Mouse (Mus musculus): ENCODE results near the gene Tsga10. TPM values are rescaled to one million over a fixed set of nuclear protein-coding genes. Genes with fewer than 3 reads are reported as not detected.
A peak's percentile ranks its signal among the peaks of the same experiment; 100 is the strongest.

The Tsga10 gene
- polyA plus RNA-seq, 1 experiment from 2014 or later, result 5.9 TPM

GRCm38 (mm10) chr1:37735932-37736331, 130.3 kb downstream of the Tsga10 start:
- no peaks in the 10 kb centered on the region for H3K4me1 ChIP-seq (ENCODE audit: control insufficient read depth, insufficient read depth, low read length)
- no peaks in the 10 kb centered on the region for H3K9me3 ChIP-seq (replicated peaks; ENCODE audit: control insufficient read depth, low read length)
- no peaks in the 10 kb centered on the region for H3K27me3 ChIP-seq (ENCODE audit: control insufficient read depth, insufficient read depth, low read length)
- no peak for ATAC-seq (ENCODE audit: insufficient read depth, low FRiP score)
- no peak overlapping the region for H3K27ac ChIP-seq (ENCODE audit: low read length)
- no peaks in the 10 kb centered on the region for H3K36me3 ChIP-seq (ENCODE audit: control insufficient read depth, insufficient read depth, low read length)
- WGBS, result 87% methylated on average over 5 of the region's 5 CpGs
- no peak overlapping the region for H3K9ac ChIP-seq (ENCODE audit: low read length)
- no peak overlapping the region for H3K4me3 ChIP-seq (replicated peaks; ENCODE audit: low read length)
- no peak overlapping the region for H3K4me2 ChIP-seq (ENCODE audit: low read depth, low read length)

- Histone ChIP-seq H3K36me3 (ENCODE audit: control insufficient read depth, insufficient read depth, low read length) (no peaks in the 10 kb centered on the region), H3K4me3 (replicated peaks; ENCODE audit: low read length) (no peak overlapping the region), H3K9me3 (replicated peaks; ENCODE audit: control insufficient read depth, low read length) (no peaks in the 10 kb centered on the region), H3K4me1 (ENCODE audit: control insufficient read depth, insufficient read depth, low read length) (no peaks in the 10 kb centered on the region), H3K27ac (ENCODE audit: low read length) (no peak overlapping the region), H3K9ac (ENCODE audit: low read length) (no peak overlapping the region), H3K27me3 (ENCODE audit: control insufficient read depth, insufficient read depth, low read length) (no peaks in the 10 kb centered on the region), H3K4me2 (ENCODE audit: low read depth, low read length) (no peak overlapping the region)
- WGBS, result 58% methylated on average over 7 of the region's 7 CpGs
- no peak for ATAC-seq (ENCODE audit: insufficient read depth, low FRiP score)
Observed at GRCm38 (mm10) chr1:37734841-37735240, 131.4 kb downstream of the Tsga10 start.

GRCm38 (mm10) chr1:37729353-37729752, 136.9 kb downstream of the Tsga10 start:
- Histone ChIP-seq H3K27me3 (ENCODE audit: control insufficient read depth, insufficient read depth, low read length) (no peaks in the 10 kb centered on the region), H3K36me3 (ENCODE audit: control insufficient read depth, insufficient read depth, low read length) (no peaks in the 10 kb centered on the region), H3K9me3 (replicated peaks; ENCODE audit: control insufficient read depth, low read length) (no peaks in the 10 kb centered on the region), H3K4me1 (ENCODE audit: control insufficient read depth, insufficient read depth, low read length) (0 out of 2 replicates have a peak, but pooled peaks cover 3% of the 10 kb centered on the region), H3K4me2 (ENCODE audit: low read depth, low read length) (no peak overlapping the region), H3K27ac (ENCODE audit: low read length) (no peak overlapping the region), H3K4me3 (replicated peaks; ENCODE audit: low read length) (no peak overlapping the region), H3K9ac (ENCODE audit: low read length) (no peak overlapping the region)
- WGBS, result 82% methylated on average over 8 of the region's 8 CpGs
- ATAC-seq (ENCODE audit: insufficient read depth, low FRiP score), result no peak

- no peaks in the 10 kb centered on the region for H3K27me3 ChIP-seq (ENCODE audit: control insufficient read depth, insufficient read depth, low read length)
- H3K27ac ChIP-seq (ENCODE audit: low read length), result no peak overlapping the region
- 59% methylated on average over 10 of the region's 10 CpGs for WGBS
- 0 out of 2 replicates have a peak, but pooled peaks cover 3% of the 10 kb centered on the region for H3K4me1 ChIP-seq (ENCODE audit: control insufficient read depth, insufficient read depth, low read length)
- H3K9me3 ChIP-seq (replicated peaks; ENCODE audit: control insufficient read depth, low read length), result no peaks in the 10 kb centered on the region
- ATAC-seq (ENCODE audit: insufficient read depth, low FRiP score), result no peak
- H3K9ac ChIP-seq (ENCODE audit: low read length), result no peak overlapping the region
- no peak overlapping the region for H3K4me2 ChIP-seq (ENCODE audit: low read depth, low read length)
- H3K4me3 ChIP-seq (replicated peaks; ENCODE audit: low read length), result no peak overlapping the region
- no peaks in the 10 kb centered on the region for H3K36me3 ChIP-seq (ENCODE audit: control insufficient read depth, insufficient read depth, low read length)
Observed at GRCm38 (mm10) chr1:37728053-37728452, 138.2 kb downstream of the Tsga10 start.

GRCm38 (mm10) chr1:37727186-37727585, 139.0 kb downstream of the Tsga10 start:
- H3K9ac ChIP-seq (ENCODE audit: low read length), result no peak overlapping the region
- H3K4me3 ChIP-seq (replicated peaks; ENCODE audit: low read length), result no peak overlapping the region
- no peaks in the 10 kb centered on the region for H3K36me3 ChIP-seq (ENCODE audit: control insufficient read depth, insufficient read depth, low read length)
- WGBS, result 81% methylated on average over 8 of the region's 8 CpGs
- H3K4me2 ChIP-seq (ENCODE audit: low read depth, low read length), result no peak overlapping the region
- no peak overlapping the region for H3K27ac ChIP-seq (ENCODE audit: low read length)
- H3K9me3 ChIP-seq (replicated peaks; ENCODE audit: control insufficient read depth, low read length), result no peaks in the 10 kb centered on the region
- H3K4me1 ChIP-seq (ENCODE audit: control insufficient read depth, insufficient read depth, low read length), result 0 out of 2 replicates have a peak, but pooled peaks cover 3% of the 10 kb centered on the region
- H3K27me3 ChIP-seq (ENCODE audit: control insufficient read depth, insufficient read depth, low read length), result no peaks in the 10 kb centered on the region
- no peak for ATAC-seq (ENCODE audit: insufficient read depth, low FRiP score)

- 0 out of 2 replicates have a peak, but pooled peaks cover 3% of the 10 kb centered on the region for H3K4me1 ChIP-seq (ENCODE audit: control insufficient read depth, insufficient read depth, low read length)
- no peak overlapping the region for H3K27ac ChIP-seq (ENCODE audit: low read length)
- no peak overlapping the region for H3K9ac ChIP-seq (ENCODE audit: low read length)
- H3K4me3 ChIP-seq (replicated peaks; ENCODE audit: low read length), result no peak overlapping the region
- no peaks in the 10 kb centered on the region for H3K27me3 ChIP-seq (ENCODE audit: control insufficient read depth, insufficient read depth, low read length)
- no peak overlapping the region for H3K4me2 ChIP-seq (ENCODE audit: low read depth, low read length)
- ATAC-seq (ENCODE audit: insufficient read depth, low FRiP score), result no peak
- no peaks in the 10 kb centered on the region for H3K9me3 ChIP-seq (replicated peaks; ENCODE audit: control insufficient read depth, low read length)
- H3K36me3 ChIP-seq (ENCODE audit: control insufficient read depth, insufficient read depth, low read length), result no peaks in the 10 kb centered on the region
- WGBS, result 69% methylated on average over 8 of the region's 8 CpGs
Observed at GRCm38 (mm10) chr1:37726426-37726825, 139.8 kb downstream of the Tsga10 start.

GRCm38 (mm10) chr1:37725880-37726279, 140.3 kb downstream of the Tsga10 start:
- 57% methylated on average over 12 of the region's 12 CpGs for WGBS

GRCm38 (mm10) chr1:37721092-37721491, 145.1 kb downstream of the Tsga10 start:
- no peaks in the 10 kb centered on the region for H3K9me3 ChIP-seq (replicated peaks; ENCODE audit: control insufficient read depth, low read length)
- no peaks in the 10 kb centered on the region for H3K36me3 ChIP-seq (ENCODE audit: control insufficient read depth, insufficient read depth, low read length)
- no peaks in the 10 kb centered on the region; the same call in 1 of the 2 replicates for H3K27me3 ChIP-seq (ENCODE audit: control insufficient read depth, insufficient read depth, low read length)
- H3K4me1 ChIP-seq (ENCODE audit: control insufficient read depth, insufficient read depth, low read length), result peaks cover 10% of the 10 kb centered on the region; the same call in 1 of the 2 replicates
- no peak overlapping the region for H3K27ac ChIP-seq (ENCODE audit: low read length)
- 62% methylated on average over 5 of the region's 5 CpGs for WGBS
- H3K4me3 ChIP-seq (replicated peaks; ENCODE audit: low read length), result no peak overlapping the region
- no peak overlapping the region for H3K4me2 ChIP-seq (ENCODE audit: low read depth, low read length)
- ATAC-seq (ENCODE audit: insufficient read depth, low FRiP score), result no peak
- no peak overlapping the region for H3K9ac ChIP-seq (ENCODE audit: low read length)

More at GRCm38 (mm10) chr1:37725880-37726279, 140.3 kb downstream of the Tsga10 start:
- no peak for ATAC-seq (ENCODE audit: insufficient read depth, low FRiP score)
- Histone ChIP-seq H3K9ac (ENCODE audit: low read length) (no peak overlapping the region), H3K4me1 (ENCODE audit: control insufficient read depth, insufficient read depth, low read length) (0 out of 2 replicates have a peak, but pooled peaks cover 3% of the 10 kb centered on the region), H3K27me3 (ENCODE audit: control insufficient read depth, insufficient read depth, low read length) (no peaks in the 10 kb centered on the region), H3K36me3 (ENCODE audit: control insufficient read depth, insufficient read depth, low read length) (no peaks in the 10 kb centered on the region), H3K4me3 (replicated peaks; ENCODE audit: low read length) (no peak overlapping the region), H3K4me2 (ENCODE audit: low read depth, low read length) (no peak overlapping the region), H3K9me3 (replicated peaks; ENCODE audit: control insufficient read depth, low read length) (no peaks in the 10 kb centered on the region), H3K27ac (ENCODE audit: low read length) (no peak overlapping the region)

GRCm38 (mm10) chr1:37719761-37720640, 146.2 kb downstream of the Tsga10 start, which contains the start of gene 2010300C02Rik:
Gene 2010300C02Rik, minus strand, starts transcription at chr1:37720085.
- under 1% methylated on average over 61 of the region's 69 CpGs for WGBS
- peak; percentile 86 for ATAC-seq (ENCODE audit: insufficient read depth, low FRiP score)
- peak within 1 kb of the TSS; percentile 66 for H3K4me3 ChIP-seq (replicated peaks; ENCODE audit: low read length)
- no peaks in the 10 kb centered on the region for H3K9me3 ChIP-seq (replicated peaks; ENCODE audit: control insufficient read depth, low read length)
- H3K4me1 ChIP-seq (ENCODE audit: control insufficient read depth, insufficient read depth, low read length), result peaks cover 7% of the 10 kb centered on the region; the same call in 1 of the 2 replicates
- H3K27ac ChIP-seq (ENCODE audit: low read length), result peak within 1 kb of the TSS; percentile 72
- H3K4me2 ChIP-seq (ENCODE audit: low read depth, low read length), result peak within 1 kb of the TSS; percentile 95
- H3K27me3 ChIP-seq (ENCODE audit: control insufficient read depth, insufficient read depth, low read length), result no peaks in the 10 kb centered on the region; the same call in 1 of the 2 replicates
- H3K9ac ChIP-seq (ENCODE audit: low read length), result peak within 1 kb of the TSS; percentile 82
- no peaks in the 10 kb centered on the region for H3K36me3 ChIP-seq (ENCODE audit: control insufficient read depth, insufficient read depth, low read length)
